Mouse (Mus musculus) midbrain, embryonic 15.5 days (tissue): ENCODE data around the gene Lce1a1. TPM values are rescaled to one million over a fixed set of nuclear protein-coding genes. Genes with fewer than 3 reads are reported as not detected.

ENCODE experiments used
- ATAC-seq: fragments of 200-750 bp; cut with Nextera tagmentation; replicated peaks from 2 replicates; pipeline ENCODE4 v1.8.0; 2017; ENCODE audit warnings: moderate TSS enrichment
- H3K27ac ChIP-seq: fragments of 300-500 bp; sonication (generic); 2 replicates; pipeline ENCODE4 v1.5.1; 2015; ENCODE audit warnings: mild to moderate bottlenecking, inconsistent platforms
- H3K27me3 ChIP-seq: fragments of 300-500 bp; sonication (generic); replicated peaks from 2 replicates; pipeline ENCODE4 v1.6.1; 2015; ENCODE audit warnings: inconsistent platforms
- H3K36me3 ChIP-seq: fragments of 300-500 bp; sonication (generic); replicated peaks from 2 replicates; pipeline ENCODE4 v1.6.1; 2015; ENCODE audit warnings: inconsistent platforms
- H3K4me1 ChIP-seq: fragments of 300-500 bp; sonication (generic); 2 replicates; pipeline ENCODE4 v1.6.1; 2015; ENCODE audit warnings: inconsistent platforms
- H3K4me2 ChIP-seq: fragments of 300-500 bp; sonication (generic); 2 replicates; pipeline ENCODE4 v1.6.1; 2015; ENCODE audit warnings: inconsistent platforms, mild to moderate bottlenecking, moderate library complexity
- H3K4me3 ChIP-seq: fragments of 300-500 bp; sonication (generic); 2 replicates; pipeline ENCODE4 v1.5.1; 2015; ENCODE audit warnings: mild to moderate bottlenecking, inconsistent platforms
- H3K9ac ChIP-seq: fragments of 300-500 bp; sonication (generic); 2 replicates; pipeline ENCODE4 v1.6.1; 2015; ENCODE audit warnings: mild to moderate bottlenecking, inconsistent platforms
- H3K9me3 ChIP-seq: fragments of 300-500 bp; sonication (generic); 2 replicates; pipeline ENCODE4 v1.6.1; 2016; ENCODE audit warnings: inconsistent platforms
- WGBS: fragments of 180-500 bp; shearing (Covaris S2); methylation state at CpG from one replicate; pipeline ENCODE4 v1.1.7; 2015; ENCODE audit warnings: mixed read lengths; 5-methylcytosine and 5-hydroxymethylcytosine counted together
- polyA plus RNA-seq: library from polyadenylated mRNA; unstranded; fragments of >200 nt; fragmentation: Nextera tagmentation; extraction: Ambion mirVana; gene quantifications from 2 replicates; pipeline ENCODE4 v1.2.1, GENCODE M21; 2015

The Lce1a1 gene
- polyA plus RNA-seq, 1 experiment from 2014 or later = not detected

DNA sequence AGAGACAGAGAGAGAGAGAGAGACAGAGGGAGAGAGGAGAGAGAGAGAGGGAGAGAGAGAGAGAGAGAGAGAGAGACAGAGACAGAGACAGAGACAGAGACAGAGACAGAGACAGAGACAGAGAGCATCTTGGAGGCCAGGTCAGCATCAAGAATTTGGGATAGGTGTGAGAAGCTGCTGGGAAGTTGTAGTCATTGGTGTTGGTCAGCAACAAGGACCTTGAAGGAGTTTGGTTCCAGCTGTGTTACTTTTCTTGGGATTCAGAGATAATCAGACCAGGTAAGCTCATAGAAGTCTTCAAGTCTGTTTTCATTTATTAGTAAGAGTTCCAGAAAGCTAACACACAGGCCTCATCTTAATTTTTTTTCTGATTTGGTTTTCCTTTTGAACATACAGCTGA, 40.7 kb downstream of the Lce1a1 start, which contains the start of gene 2210017I01Rik:
Gene 2210017I01Rik (minus strand): TSS at position 101 of the 400 bp plus-strand sequence.
- Histone ChIP-seq H3K4me2 (no peak within 1 kb of the TSS), H3K27me3 (no peaks in the 10 kb centered on the region), H3K9me3 (no peaks in the 10 kb centered on the region), H3K4me3 (no peak within 1 kb of the TSS), H3K9ac (no peak within 1 kb of the TSS), H3K4me1 (no peaks in the 10 kb centered on the region), H3K36me3 (no peaks in the 10 kb centered on the region), H3K27ac (no peak within 1 kb of the TSS)
- no peak for ATAC-seq

DNA sequence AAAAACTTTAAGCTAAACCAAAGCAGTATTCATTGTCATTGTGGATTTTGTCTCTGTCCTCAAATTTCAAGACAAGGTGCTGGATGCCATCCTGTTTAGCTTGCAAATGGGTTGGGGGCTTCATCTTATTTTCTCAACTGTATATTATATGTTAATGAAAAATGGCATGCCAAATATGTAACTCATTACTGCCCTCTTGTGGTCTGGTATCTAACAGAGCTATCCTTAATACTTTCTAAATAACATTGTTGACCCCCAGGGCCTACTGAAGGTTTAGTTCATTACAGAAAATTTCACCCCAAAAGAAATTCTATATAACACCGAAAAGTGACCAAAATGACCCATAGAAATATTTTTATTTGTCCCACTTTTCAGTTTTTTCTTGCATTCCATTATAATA, 45.9 kb downstream of the Lce1a1 start:
- 46% methylated on average over 1 of the region's 1 CpGs for WGBS
- Histone ChIP-seq H3K36me3 (no peaks in the 10 kb centered on the region), H3K4me3 (no peak overlapping the region), H3K4me2 (no peak overlapping the region), H3K4me1 (no peaks in the 10 kb centered on the region), H3K27me3 (no peaks in the 10 kb centered on the region), H3K9me3 (peaks cover 6% of the 10 kb centered on the region; the same call in 1 of the 2 replicates), H3K9ac (no peak overlapping the region), H3K27ac (no peak overlapping the region)
- no peak for ATAC-seq

DNA sequence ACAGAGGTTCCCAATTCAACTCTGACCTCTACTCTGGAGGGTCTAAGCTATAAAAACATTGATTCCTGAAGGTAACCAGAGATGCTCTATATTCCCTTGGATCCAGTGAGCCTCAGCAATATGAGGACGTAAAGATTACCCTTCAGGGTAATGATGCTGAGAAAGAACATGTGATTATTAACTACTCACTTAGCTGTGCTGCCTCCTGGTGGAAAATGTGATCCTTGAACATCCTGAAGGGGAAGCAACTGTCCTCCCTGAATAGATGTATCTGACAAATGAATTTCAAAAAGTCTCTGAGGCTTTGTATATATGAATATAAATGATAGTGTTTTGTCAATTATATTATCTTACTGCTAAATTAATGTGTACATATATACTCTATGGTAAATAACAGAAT, 47.7 kb downstream of the Lce1a1 start:
- Histone ChIP-seq H3K4me2 (no peak overlapping the region), H3K9me3 (peaks cover 6% of the 10 kb centered on the region; the same call in 1 of the 2 replicates), H3K4me3 (no peak overlapping the region), H3K9ac (no peak overlapping the region), H3K27me3 (no peaks in the 10 kb centered on the region), H3K4me1 (no peaks in the 10 kb centered on the region), H3K27ac (no peak overlapping the region), H3K36me3 (no peaks in the 10 kb centered on the region)
- no peak for ATAC-seq
- WGBS = 45% methylated on average over 1 of the region's 1 CpGs

DNA sequence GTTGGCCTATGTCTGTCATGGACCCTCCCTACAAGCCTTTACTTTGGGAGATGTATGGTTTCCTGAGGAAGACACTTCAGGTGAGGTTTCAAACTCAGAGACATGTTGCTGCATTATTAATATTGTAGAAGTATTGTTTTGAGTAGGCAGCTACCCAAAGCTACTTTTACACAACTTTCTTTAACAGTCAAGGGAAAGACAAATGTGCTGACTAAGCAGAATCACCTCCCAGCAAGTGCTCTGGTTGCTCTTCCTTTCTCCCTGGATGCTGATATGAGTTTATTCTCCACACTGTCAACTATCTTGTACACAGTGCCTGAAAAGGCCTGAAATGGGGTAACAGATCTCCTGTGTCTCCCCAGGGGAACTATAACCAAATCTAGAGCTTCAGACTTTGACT, 48.1 kb downstream of the Lce1a1 start:
- no peak overlapping the region for H3K4me2 ChIP-seq
- H3K27me3 ChIP-seq = no peaks in the 10 kb centered on the region
- no peaks in the 10 kb centered on the region for H3K4me1 ChIP-seq
- H3K4me3 ChIP-seq = no peak overlapping the region
- peaks cover 6% of the 10 kb centered on the region; the same call in 1 of the 2 replicates for H3K9me3 ChIP-seq
- no peak for ATAC-seq
- H3K36me3 ChIP-seq = no peaks in the 10 kb centered on the region
- H3K27ac ChIP-seq = no peak overlapping the region
- H3K9ac ChIP-seq = no peak overlapping the region

DNA sequence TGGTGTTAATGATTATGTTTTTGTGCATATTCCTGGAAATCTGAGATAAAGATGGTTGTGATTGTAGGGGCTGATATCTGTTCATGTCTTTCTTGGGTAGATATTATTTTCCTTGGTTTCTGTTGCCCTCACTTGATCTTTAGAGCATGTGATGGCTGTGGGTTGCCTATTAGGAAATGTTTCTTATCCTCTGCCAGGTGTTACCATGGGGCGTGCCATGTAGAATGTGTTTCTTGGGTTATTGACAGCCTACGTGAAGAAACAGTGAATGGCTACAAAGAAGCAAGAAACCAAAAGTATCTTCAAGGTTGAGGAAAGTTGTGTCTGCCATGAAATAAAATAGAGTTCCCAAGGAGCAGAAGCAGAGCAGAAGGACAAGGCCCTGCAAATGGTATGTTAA, 49.7 kb downstream of the Lce1a1 start:
- Histone ChIP-seq H3K4me1 (no peaks in the 10 kb centered on the region), H3K27ac (no peak overlapping the region), H3K36me3 (no peaks in the 10 kb centered on the region), H3K27me3 (no peaks in the 10 kb centered on the region), H3K4me3 (no peak overlapping the region), H3K4me2 (no peak overlapping the region), H3K9me3 (peaks cover 6% of the 10 kb centered on the region; the same call in 1 of the 2 replicates), H3K9ac (no peak overlapping the region)
- 91% methylated on average over 2 of the region's 2 CpGs for WGBS
- ATAC-seq = no peak

Other genes starting within 250 kb of the Lce1a1 start
- not detected in 2 replicates for gene Sprr2i, start 240.3 kb downstream of the Lce1a1 start, polyA plus RNA-seq
- not detected in 2 replicates for gene Sprr2j-ps, start 230.2 kb downstream of the Lce1a1 start, polyA plus RNA-seq
- gene Gm9774, start 218.9 kb downstream of the Lce1a1 start, polyA plus RNA-seq = 7.4 and 9.7 TPM in 2 replicates
- gene Sprr2k, start 215.7 kb downstream of the Lce1a1 start, polyA plus RNA-seq = not detected in 2 replicates
- gene Sprr1b, start 209.5 kb downstream of the Lce1a1 start, polyA plus RNA-seq = not detected in 2 replicates
- not detected in 2 replicates for gene Sprr3, start 189.6 kb downstream of the Lce1a1 start, polyA plus RNA-seq
- gene Sprr1a, start 162.4 kb downstream of the Lce1a1 start, polyA plus RNA-seq = 0.28 TPM in 1 of 2 replicates, not detected in the other
- gene Sprr4, start 147.8 kb downstream of the Lce1a1 start, polyA plus RNA-seq = not detected in 2 replicates
- not detected in 2 replicates for gene 2310046K23Rik, start 113.8 kb downstream of the Lce1a1 start, polyA plus RNA-seq
- gene Ivl, start 74.6 kb downstream of the Lce1a1 start, polyA plus RNA-seq = not detected in 2 replicates
- not detected in 2 replicates for gene Smcp, start 59.3 kb downstream of the Lce1a1 start, polyA plus RNA-seq
- gene 2210017I01Rik, start 40.8 kb downstream of the Lce1a1 start, polyA plus RNA-seq = not detected in 2 replicates
- gene Lce6a, start 26.6 kb downstream of the Lce1a1 start, polyA plus RNA-seq = not detected in 2 replicates
- gene Lce1b, start 8.6 kb upstream of the Lce1a1 start, polyA plus RNA-seq = not detected in 2 replicates
- not detected in 2 replicates for gene Lce1a2, start 22.0 kb upstream of the Lce1a1 start, polyA plus RNA-seq
- gene Lce1c, start 30.9 kb upstream of the Lce1a1 start, polyA plus RNA-seq = not detected in 2 replicates
- gene Lce1d, start 38.9 kb upstream of the Lce1a1 start, polyA plus RNA-seq = not detected in 2 replicates
- not detected in 2 replicates for gene Lce1e, start 60.8 kb upstream of the Lce1a1 start, polyA plus RNA-seq
- not detected in 2 replicates for gene Lce1f, start 72.0 kb upstream of the Lce1a1 start, polyA plus RNA-seq
- gene Gm38119, start 90.8 kb upstream of the Lce1a1 start, polyA plus RNA-seq = not detected in 2 replicates
- not detected in 2 replicates for gene Lce1g, start 104.0 kb upstream of the Lce1a1 start, polyA plus RNA-seq
- gene Lce1h, start 116.8 kb upstream of the Lce1a1 start, polyA plus RNA-seq = not detected in 2 replicates
- not detected in 2 replicates for gene Lce1i, start 130.6 kb upstream of the Lce1a1 start, polyA plus RNA-seq
- not detected in 2 replicates for gene Lce1j, start 142.2 kb upstream of the Lce1a1 start, polyA plus RNA-seq
- not detected in 2 replicates for gene Lce1k, start 159.6 kb upstream of the Lce1a1 start, polyA plus RNA-seq
- not detected in 2 replicates for gene Kprp, start 178.9 kb upstream of the Lce1a1 start, polyA plus RNA-seq
- not detected in 2 replicates for gene Lce1l, start 203.0 kb upstream of the Lce1a1 start, polyA plus RNA-seq
- not detected in 2 replicates for gene 2310050C09Rik, start 221.9 kb upstream of the Lce1a1 start, polyA plus RNA-seq